Mouse (Mus musculus) midbrain, embryonic 13.5 days (tissue): ENCODE results near the gene Tomm20l. TPM values are rescaled to one million over a fixed set of nuclear protein-coding genes. Genes with fewer than 3 reads are reported as not detected.

Experiments
- ATAC-seq: fragments of 200-750 bp; cut with Nextera tagmentation; 2 replicates; pipeline ENCODE4 v1.8.0; 2017; ENCODE audit warnings: mild to moderate bottlenecking, moderate TSS enrichment, moderate library complexity
- H3K27ac ChIP-seq: fragments of 300-500 bp; sonication (generic); 2 replicates; pipeline ENCODE4 v1.5.1; 2015; ENCODE audit warnings: inconsistent platforms, mild to moderate bottlenecking, moderate library complexity
- H3K27me3 ChIP-seq: fragments of 300-500 bp; sonication (generic); 2 replicates; pipeline ENCODE4 v1.6.1; 2015; ENCODE audit warnings: mild to moderate bottlenecking, inconsistent platforms
- H3K36me3 ChIP-seq: fragments of 300-500 bp; sonication (generic); 2 replicates; pipeline ENCODE4 v1.6.1; 2015; ENCODE audit warnings: mild to moderate bottlenecking, inconsistent platforms
- H3K4me1 ChIP-seq: fragments of 300-500 bp; sonication (generic); replicated peaks from 2 replicates; pipeline ENCODE4 v1.6.1; 2015; ENCODE audit warnings: inconsistent platforms
- H3K4me2 ChIP-seq: fragments of 300-500 bp; sonication (generic); replicated peaks from 2 replicates; pipeline ENCODE4 v1.6.1; 2015; ENCODE audit warnings: moderate library complexity, mild to moderate bottlenecking, inconsistent platforms
- H3K4me3 ChIP-seq: fragments of 300-500 bp; sonication (generic); replicated peaks from 2 replicates; pipeline ENCODE4 v1.5.1; 2015; ENCODE audit warnings: mild to moderate bottlenecking, inconsistent platforms
- H3K9ac ChIP-seq: fragments of 300-500 bp; sonication (generic); replicated peaks from 2 replicates; pipeline ENCODE4 v1.6.1; 2015; ENCODE audit warnings: mild to moderate bottlenecking, inconsistent platforms
- H3K9me3 ChIP-seq: fragments of 300-500 bp; sonication (generic); 2 replicates; pipeline ENCODE4 v1.6.1; 2016; ENCODE audit warnings: mild to moderate bottlenecking, inconsistent platforms
- WGBS: fragments of 180-500 bp; shearing (Covaris S2); methylation state at CpG from one replicate; pipeline ENCODE4 v1.1.7; 2015; 5-methylcytosine and 5-hydroxymethylcytosine counted together
- polyA plus RNA-seq: library from polyadenylated mRNA; unstranded; fragments of >200 nt; fragmentation: Nextera tagmentation; extraction: Ambion mirVana; gene quantifications from 2 replicates; pipeline ENCODE4 v1.2.1, GENCODE M21; 2015

Tomm20l gene
- polyA plus RNA-seq, 1 experiment from 2014 or later = 0.32 TPM

DNA sequence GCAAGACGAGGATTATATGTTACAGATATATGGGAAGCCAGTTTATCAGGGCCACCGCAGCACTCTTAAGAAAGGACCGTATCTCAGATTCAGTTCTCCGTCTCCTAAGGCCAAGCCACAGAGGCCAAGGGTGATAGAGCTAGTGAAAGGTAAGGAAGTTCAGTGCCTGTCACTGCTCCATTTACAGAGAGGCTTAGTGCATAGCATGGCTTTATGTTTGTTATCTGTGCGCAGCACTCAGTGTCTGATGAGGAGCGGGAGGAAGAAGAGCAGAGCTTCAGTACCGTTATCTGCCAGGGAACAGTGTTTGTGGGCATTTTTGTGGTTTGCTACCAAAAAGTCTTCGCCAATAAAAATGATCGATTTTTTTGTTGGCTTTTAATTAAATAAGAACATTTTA lies 53.2 kb downstream of the Tomm20l start:
- Histone ChIP-seq H3K4me3 (no peak overlapping the region), H3K27me3 (no peaks in the 10 kb centered on the region), H3K9ac (no peak overlapping the region), H3K27ac (no peak overlapping the region), H3K4me1 (no peaks in the 10 kb centered on the region), H3K9me3 (no peaks in the 10 kb centered on the region), H3K4me2 (no peak overlapping the region), H3K36me3 (peaks cover 69% of the 10 kb centered on the region)
- WGBS = 94% methylated on average over 9 of the region's 9 CpGs
- no peak for ATAC-seq

DNA sequence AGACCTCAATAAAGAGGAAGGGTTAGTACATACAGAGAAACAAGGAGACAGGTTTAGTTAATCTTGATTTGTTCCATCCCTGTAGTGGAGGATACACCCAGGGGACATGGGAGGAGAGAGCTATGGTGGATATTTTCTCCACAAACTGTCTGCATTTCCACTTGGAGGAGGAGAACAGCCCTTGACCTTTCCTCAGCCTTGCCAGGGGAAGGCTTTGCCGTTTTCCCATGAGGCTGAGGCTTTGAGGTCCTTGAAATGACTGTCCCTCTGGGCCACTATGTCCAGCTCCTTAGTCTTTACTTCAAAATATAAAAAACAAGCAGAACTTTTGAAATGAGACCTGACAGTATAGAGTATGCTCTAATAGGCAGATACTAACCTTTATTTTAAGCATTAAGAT lies 58.7 kb downstream of the Tomm20l start:
- Histone ChIP-seq H3K36me3 (peaks cover 62% of the 10 kb centered on the region), H3K4me2 (no peak overlapping the region), H3K9ac (no peak overlapping the region), H3K27me3 (no peaks in the 10 kb centered on the region), H3K27ac (no peak overlapping the region), H3K4me1 (no peaks in the 10 kb centered on the region), H3K9me3 (no peaks in the 10 kb centered on the region), H3K4me3 (no peak overlapping the region)
- no peak for ATAC-seq
- 88% methylated on average over 1 of the region's 1 CpGs for WGBS

Other genes with a start within 250 kb of the Tomm20l start
- 225 and 226 TPM in 2 replicates for gene Actr10, start 173.6 kb upstream of the Tomm20l start, polyA plus RNA-seq
- 617 and 632 TPM in 2 replicates for gene Psma3, start 136.8 kb upstream of the Tomm20l start, polyA plus RNA-seq
- 46.3 and 46.8 TPM in 2 replicates for gene Arid4a, start 95.4 kb upstream of the Tomm20l start, polyA plus RNA-seq
- gene Timm9, start 25.3 kb downstream of the Tomm20l start, polyA plus RNA-seq = 80.7 and 85.2 TPM in 2 replicates
- gene 2700049A03Rik, start 25.4 kb downstream of the Tomm20l start, polyA plus RNA-seq = 15.0 and 19.4 TPM in 2 replicates
- gene Dact1, start 198.5 kb downstream of the Tomm20l start, polyA plus RNA-seq = 24.2 and 30.5 TPM in 2 replicates